Mouse (Mus musculus): Measurements from ENCODE around the gene Mast4.
"Not testable (repeated sequence)": the region's sequence is repeated elsewhere in the genome, so short reads cannot be mapped to it uniquely, and the experiment has no call there.

Gene Mast4

DNA sequence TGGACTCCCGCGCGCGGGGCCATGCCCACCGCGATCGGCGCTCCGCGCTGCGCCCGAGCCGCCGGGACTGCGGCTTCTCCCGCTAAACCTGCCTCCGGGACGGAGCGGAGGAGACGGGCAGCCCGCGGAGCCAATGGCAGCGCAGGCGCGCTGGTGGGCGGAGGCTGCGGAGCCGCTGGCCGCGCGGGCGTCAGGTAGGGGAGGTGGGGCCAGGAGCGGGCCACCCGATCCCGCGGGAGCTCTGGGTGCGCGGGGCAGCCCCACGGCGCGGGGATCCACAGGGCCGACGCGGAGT, at the start of gene Mast4:
TSS of gene Mast4 (minus strand) at position 106 of the 295 bp plus-strand sequence.
- peak; percentile 86 for DNase-seq (ENCODE audit: low spot score)

GRCm38 (mm10) chr13:103374495-103374894, 40.2 kb upstream of the Mast4 start:
- DNase-seq (ENCODE audit: low spot score): no peak

- no peak for DNase-seq (ENCODE audit: low spot score)
Measured at GRCm38 (mm10) chr13:103369194-103369593, 34.9 kb upstream of the Mast4 start.

DNA sequence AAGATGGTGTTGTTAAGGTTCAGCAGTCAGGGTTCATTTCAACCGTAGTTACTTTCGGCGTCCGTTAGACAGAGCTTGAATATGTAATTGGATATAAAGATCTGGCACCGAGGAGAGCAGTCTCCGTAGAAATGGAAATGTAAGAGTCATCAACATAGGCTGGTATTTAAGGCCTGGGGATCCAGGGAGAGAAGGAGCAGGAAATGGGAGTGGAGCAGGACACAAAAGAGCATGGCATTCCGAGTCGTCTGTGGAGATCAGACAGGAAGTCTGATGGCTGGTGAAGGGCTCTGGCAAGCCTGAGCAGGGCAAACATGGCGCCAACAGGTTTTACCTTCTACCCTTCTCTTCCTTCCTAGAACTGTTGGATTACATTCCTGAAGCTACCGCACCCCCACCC, 28.9 kb upstream of the Mast4 start:
- DNase-seq (ENCODE audit: low spot score): no peak

GRCm38 (mm10) chr13:103357415-103357814, 23.1 kb upstream of the Mast4 start:
- not testable (repeated sequence) for DNase-seq (ENCODE audit: low spot score)

GRCm38 (mm10) chr13:103356909-103357308, 22.6 kb upstream of the Mast4 start:
- DNase-seq (ENCODE audit: low spot score): not testable (repeated sequence)

GRCm38 (mm10) chr13:103354737-103355136, 20.4 kb upstream of the Mast4 start:
- no peak for DNase-seq (ENCODE audit: low spot score)

DNA sequence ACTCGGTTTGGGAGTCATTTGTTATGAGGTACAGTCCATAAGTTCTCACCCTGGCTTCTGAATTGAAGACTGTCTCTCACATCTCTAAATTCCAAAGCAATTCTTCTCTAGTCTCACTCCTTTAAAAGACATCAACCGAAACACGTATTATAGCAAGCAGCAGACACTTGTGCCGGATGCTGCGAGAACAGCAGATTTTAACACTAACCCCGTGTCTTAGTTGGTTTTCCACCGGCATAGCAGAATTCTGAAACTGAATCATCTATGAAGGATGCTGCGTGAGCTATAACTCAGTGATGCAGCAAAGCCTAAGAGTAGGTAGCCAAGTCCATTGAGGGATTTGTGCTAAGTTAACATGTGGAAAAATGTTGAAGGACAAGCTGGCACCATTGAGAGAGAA, 10.5 kb upstream of the Mast4 start:
- DNase-seq (ENCODE audit: low spot score): no peak

GRCm38 (mm10) chr13:103344006-103344720, 9.9 kb upstream of the Mast4 start:
- no peak for DNase-seq (ENCODE audit: low spot score)

DNA sequence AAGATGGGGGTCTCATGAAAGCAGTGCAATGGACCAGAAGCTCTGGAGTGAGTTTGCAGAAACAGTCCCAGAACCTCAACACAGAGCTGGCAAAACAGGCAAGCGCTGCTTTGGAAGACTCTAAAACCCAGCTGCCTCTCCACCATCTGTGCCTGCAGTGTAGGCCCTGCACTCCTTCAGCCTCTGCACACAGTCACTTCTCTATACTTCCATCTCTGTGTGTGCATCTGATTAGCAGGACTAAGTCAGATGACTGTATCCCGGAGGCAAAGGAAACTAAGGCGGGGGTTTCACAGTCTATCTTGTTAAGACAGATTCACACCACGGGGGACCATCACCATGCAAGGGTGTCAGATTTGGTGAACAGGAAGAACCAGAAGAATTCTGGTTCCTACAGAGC, 6.7 kb upstream of the Mast4 start:
- DNase-seq (ENCODE audit: low spot score): no peak

DNA sequence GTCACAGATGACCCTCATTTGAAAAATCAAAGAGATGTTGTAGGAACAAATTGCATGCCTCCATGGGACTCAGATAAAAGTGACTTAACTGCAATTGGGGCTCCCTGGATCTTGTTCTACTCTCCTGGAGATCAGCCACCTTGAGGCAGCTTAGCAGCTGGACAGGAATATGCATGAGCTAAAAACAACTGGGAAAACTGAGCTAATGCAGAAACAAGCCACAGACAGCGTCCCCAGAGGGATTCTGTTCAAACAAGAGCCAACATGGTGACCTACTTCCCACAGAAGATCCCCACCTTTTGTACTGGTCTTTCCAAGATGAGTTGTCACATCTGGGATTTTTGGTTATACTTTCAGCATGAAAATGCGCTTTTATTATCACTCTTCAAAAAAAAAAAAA, 4.3 kb upstream of the Mast4 start:
- no peak for DNase-seq (ENCODE audit: low spot score)

DNA sequence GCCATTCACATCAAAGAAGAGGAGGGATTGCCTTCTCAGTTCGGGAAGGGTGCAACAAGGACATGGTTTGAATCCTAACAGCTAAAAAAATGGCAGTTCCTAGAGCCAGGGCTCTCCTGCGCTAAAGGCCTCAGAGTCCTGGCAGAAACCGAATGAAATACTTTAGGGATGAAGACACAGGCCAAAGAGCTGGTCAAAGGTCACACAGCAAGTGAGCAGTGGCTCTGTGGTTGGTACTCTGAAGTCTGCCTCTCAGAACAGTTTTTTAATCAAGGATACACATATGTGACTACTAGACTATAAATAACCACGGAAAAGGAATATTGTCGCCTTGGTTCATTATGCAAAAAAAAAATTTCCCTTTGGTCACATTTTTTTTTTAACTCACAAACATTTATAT, 1.9 kb upstream of the Mast4 start:
- DNase-seq (ENCODE audit: low spot score): no peak

DNA sequence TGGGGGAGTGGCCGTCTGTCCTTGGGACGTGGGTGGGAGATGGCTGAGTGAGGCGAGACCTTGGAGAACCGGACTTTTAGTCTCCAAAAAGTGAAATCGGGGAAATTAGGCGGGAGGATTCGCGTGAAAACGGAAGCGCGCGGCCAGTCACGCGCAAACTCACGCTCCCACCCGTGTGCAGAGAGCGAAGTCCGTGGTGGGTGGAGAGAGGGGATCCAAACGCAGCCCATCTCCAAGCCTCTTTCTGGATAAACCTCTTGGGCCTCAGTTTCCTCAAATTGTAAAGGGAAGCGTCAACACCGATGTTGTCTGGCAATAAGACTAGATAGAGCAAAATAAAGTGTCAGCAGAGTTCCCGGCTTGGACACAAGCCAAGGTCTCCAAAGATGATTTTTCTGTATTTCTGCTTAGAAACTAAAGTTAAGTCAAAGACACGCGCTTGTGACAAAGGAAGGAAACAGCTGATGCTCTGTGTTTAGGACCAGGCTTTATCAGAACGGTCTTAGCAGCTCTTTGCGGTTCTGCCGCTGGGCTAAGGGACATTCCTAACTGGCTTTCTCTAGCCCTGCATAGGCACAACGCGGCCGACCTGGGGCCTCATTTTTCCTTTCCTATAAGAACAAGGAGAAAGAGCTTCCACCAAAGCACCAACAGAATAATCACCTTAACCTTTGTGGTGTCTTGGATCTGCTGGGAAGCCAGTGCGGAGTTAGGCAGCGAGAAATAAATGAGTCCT, 594 bp upstream of the Mast4 start:
- DNase-seq (ENCODE audit: low spot score): no peak

GRCm38 (mm10) chr13:103333601-103334391, 501 bp downstream of the Mast4 start:
- no peak for DNase-seq (ENCODE audit: low spot score)

- DNase-seq (ENCODE audit: low spot score): no peak
Measured at GRCm38 (mm10) chr13:103333153-103333552, 1.1 kb downstream of the Mast4 start.

GRCm38 (mm10) chr13:103332731-103333130, 1.6 kb downstream of the Mast4 start:
- DNase-seq (ENCODE audit: low spot score): no peak

DNA sequence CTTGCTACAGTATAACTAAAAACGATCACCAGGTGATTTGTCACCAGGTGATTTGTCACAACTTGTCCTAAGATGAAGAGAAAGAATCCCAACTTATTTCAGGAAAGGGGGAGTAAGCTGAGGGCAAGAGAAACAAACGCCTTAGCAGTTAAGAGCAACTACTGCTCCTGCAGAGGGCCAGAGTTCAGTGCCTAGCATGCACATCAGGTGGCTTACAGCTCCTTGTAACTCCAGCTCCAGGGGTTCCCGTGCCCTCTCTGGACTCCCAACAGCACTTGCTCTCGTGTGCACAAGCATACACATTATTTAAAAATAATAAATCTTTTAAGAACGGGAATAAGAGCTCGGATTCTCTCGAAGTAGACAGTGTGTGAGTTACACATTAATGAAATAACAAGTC, 3.2 kb downstream of the Mast4 start:
- DNase-seq (ENCODE audit: low spot score): no peak

DNA sequence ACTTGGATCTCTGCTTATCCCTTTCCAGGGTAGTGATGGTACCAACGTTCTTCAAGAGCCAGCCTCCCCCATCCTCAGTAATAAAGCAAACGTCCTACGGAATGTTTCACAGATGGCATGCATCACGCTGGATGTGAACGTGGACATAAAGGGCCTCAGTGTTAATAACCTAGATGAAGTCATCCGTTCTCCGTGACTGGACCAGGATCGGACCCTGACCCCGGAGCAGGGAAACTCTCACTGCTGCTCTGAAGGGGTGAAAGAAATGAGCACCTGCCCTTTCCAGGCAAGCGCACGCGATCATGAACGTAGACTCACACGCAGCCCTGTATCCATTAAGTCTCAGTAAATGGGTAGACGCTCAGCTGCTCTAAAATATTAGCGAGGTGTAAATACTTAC, 6.0 kb downstream of the Mast4 start:
- no peak for DNase-seq (ENCODE audit: low spot score)

- DNase-seq (ENCODE audit: low spot score): no peak
Measured at GRCm38 (mm10) chr13:103327843-103328242, 6.5 kb downstream of the Mast4 start.

DNA sequence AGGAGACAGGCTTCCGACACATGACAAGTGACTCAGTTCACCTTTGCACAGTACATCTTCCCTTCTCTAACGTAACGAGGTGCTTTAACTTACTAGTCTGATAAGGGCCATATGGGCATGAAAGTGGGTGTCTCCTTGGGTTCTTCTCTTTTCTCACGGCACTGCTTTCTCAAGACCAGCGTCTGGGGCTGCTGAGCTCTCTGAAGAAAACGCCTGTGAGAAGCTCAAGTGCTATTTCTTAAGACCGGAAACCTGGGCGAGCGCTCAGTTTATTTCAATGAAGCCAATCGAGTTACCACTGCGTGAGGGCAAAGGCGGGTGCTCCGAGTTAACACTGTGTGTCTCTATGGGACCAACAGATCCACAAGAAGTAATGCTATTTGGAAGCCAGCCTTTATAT, 8.1 kb downstream of the Mast4 start:
- DNase-seq (ENCODE audit: low spot score): no peak

DNA sequence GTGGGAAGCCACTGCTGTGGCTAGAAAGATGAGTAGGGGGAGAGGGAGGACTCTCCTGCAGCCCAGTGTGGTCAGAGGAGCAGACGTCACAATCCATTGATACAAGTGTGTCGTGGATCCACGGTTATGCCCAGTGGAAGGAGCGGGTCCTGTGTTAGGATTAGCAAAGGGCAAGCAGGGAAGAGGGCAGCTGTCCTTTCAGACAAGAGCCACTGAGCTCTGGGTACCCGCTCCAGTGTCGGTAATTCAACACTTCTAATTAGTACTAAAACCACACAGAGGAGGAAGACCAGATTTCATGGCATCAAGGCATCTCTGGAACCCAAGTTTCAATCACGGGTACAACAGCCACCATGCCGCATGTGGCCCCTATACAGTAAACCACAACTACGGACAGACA, 14.4 kb downstream of the Mast4 start:
- no peak for DNase-seq (ENCODE audit: low spot score)

GRCm38 (mm10) chr13:103319317-103319716, 15.0 kb downstream of the Mast4 start:
- DNase-seq (ENCODE audit: low spot score): no peak

GRCm38 (mm10) chr13:103316777-103317367, 17.4 kb downstream of the Mast4 start:
- DNase-seq (ENCODE audit: low spot score): no peak
